ENCODE assay signal across 31 mouse cellular contexts in the genomic region with DNA sequence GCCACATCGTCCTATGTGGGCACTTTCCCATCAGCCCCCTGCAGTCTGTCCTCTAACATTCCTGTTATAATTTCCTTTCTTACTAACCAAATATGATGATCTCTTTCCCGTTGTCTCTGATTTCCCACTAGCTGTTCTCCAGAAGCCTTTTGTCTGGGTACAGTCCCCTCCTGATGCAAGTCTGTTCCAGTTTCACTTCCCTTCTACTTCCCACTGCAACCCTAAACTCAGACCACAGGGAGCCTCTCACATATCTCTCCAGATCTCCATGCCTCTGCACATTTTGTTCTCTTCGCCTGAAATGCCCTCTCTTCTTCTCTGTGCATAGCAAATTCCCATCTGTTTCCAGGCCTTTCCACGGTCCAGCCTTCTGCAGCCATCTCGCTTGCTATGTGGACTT. TPM values are rescaled to one million over a fixed set of nuclear protein-coding genes. Genes with fewer than 3 reads are reported as not detected.
DNase-seq lines count a peak whose midpoint lies in the region; ATAC-seq lines count a peak whose summit lies in the region.
"Had no signal": no experiment of that assay in that cellular context is flagged by ENCODE, and none has a peak within 500 bp of the region (broad histone marks: within the 10 kb centered on the region; RNA-seq: fewer than 3 reads in every experiment).

No protein-coding gene starts in this region.

- peaks cover 4% of the 10 kb centered on the region; the same call in 1 of the 2 replicates for H3K4me1 ChIP-seq in heart, embryonic 11.5 days (ENCODE audit: control insufficient read depth, insufficient read depth, low read length)
- H3K4me1 ChIP-seq: liver, embryonic 15.5 days had no signal

- H3K27me3 ChIP-seq in heart, embryonic 11.5 days (ENCODE audit: control insufficient read depth, insufficient read depth, low read length) = no peaks in the 10 kb centered on the region
- H3K27me3 ChIP-seq: embryonic facial prominence, embryonic 13.5 days; forebrain, embryonic 15.5 days; liver, embryonic 15.5 days; lung, embryonic 15.5 days had no signal

- no peak overlapping the region for H3K4me2 ChIP-seq in heart, embryonic 11.5 days
- H3K4me2 ChIP-seq: embryonic facial prominence, embryonic 13.5 days; forebrain, embryonic 15.5 days; hindbrain, embryonic 13.5 days; liver, embryonic 15.5 days; lung, embryonic 15.5 days had no signal

- no peaks in the 10 kb centered on the region for H3K9me3 ChIP-seq in heart, embryonic 11.5 days (replicated peaks; ENCODE audit: control insufficient read depth, low read length)
- H3K9me3 ChIP-seq: embryonic facial prominence, embryonic 13.5 days; forebrain, embryonic 10.5 days; forebrain, embryonic 15.5 days; heart, embryonic 10.5 days; hindbrain, embryonic 13.5 days; liver, embryonic 15.5 days; lung, embryonic 15.5 days had no signal

- H3K36me3 ChIP-seq in heart, embryonic 11.5 days (ENCODE audit: control insufficient read depth, insufficient read depth, low read length) = no peaks in the 10 kb centered on the region
- H3K36me3 ChIP-seq: embryonic facial prominence, embryonic 13.5 days; forebrain, embryonic 10.5 days; forebrain, embryonic 15.5 days; heart, embryonic 10.5 days; hindbrain, embryonic 13.5 days; liver, embryonic 15.5 days; lung, embryonic 15.5 days had no signal

- intact Hi-C loops in gastrocnemius, postnatal 36 days (cut with DNase I) = no loop called here

- no peak overlapping the region for H3K4me3 ChIP-seq in heart, embryonic 11.5 days (ENCODE audit: low read depth, low read length)
- H3K4me3 ChIP-seq: embryonic facial prominence, embryonic 13.5 days; forebrain, embryonic 10.5 days; forebrain, embryonic 15.5 days; heart, embryonic 10.5 days; hindbrain, embryonic 13.5 days; liver, embryonic 15.5 days; lung, embryonic 15.5 days had no signal

- no peak overlapping the region for H3K9ac ChIP-seq in heart, embryonic 11.5 days (ENCODE audit: low read depth, low read length)
- H3K9ac ChIP-seq: embryonic facial prominence, embryonic 13.5 days; forebrain, embryonic 15.5 days; hindbrain, embryonic 13.5 days; liver, embryonic 15.5 days; lung, embryonic 15.5 days had no signal

- no peak overlapping the region for H3K27ac ChIP-seq in heart, embryonic 11.5 days (ENCODE audit: low read depth, low read length)
- H3K27ac ChIP-seq: embryonic facial prominence, embryonic 13.5 days; forebrain, embryonic 10.5 days; forebrain, embryonic 15.5 days; heart, embryonic 10.5 days; hindbrain, embryonic 13.5 days; liver, embryonic 15.5 days; lung, embryonic 15.5 days; stomach, postnatal 0 days had no signal

- ATAC-seq in heart, embryonic 11.5 days (replicated peaks; ENCODE audit: insufficient number of reproducible peaks, low FRiP score, low TSS enrichment) = no peak
- peak; percentile 96 for ATAC-seq in megakaryocyte progenitor cell, adult 5-6 weeks (replicated peaks; ENCODE audit: poor library complexity)
- ATAC-seq: activated CD4-positive, CD25-positive, alpha-beta regulatory T cell, adult 4 months; forebrain, embryonic 15.5 days; intestine, postnatal 0 days had no signal

- DNase-seq in heart, adult 11 months = peak; percentile 95
- peak; percentile 43 for DNase-seq in A20 (ENCODE audit: low read depth, low spot score)
- peak; percentile 16 for DNase-seq in brain, adult 2 months (ENCODE audit: low read depth, low spot score)
- no peak for DNase-seq in kidney, adult 9 months
- no peak for DNase-seq in gastrocnemius, postnatal 36 days
- DNase-seq: adrenal gland, adult 2 months; B cell, adult 2 months; cerebellum, adult 11-12 months; cerebellum, adult 9-11 months; gastrocnemius, postnatal 14 days; heart, postnatal 36 days; kidney, postnatal 14 days; layer of hippocampus, adult 9-11 months; liver; lung, postnatal 4 days; midbrain, embryonic 14.5 days; right cerebral cortex, postnatal 25 days; spleen, adult 18-20 months; thymus, postnatal 4 days had no signal

- WGBS in heart, embryonic 11.5 days (ENCODE audit: insufficient replicate concordance) = 79% methylated on average over 5 of the region's 5 CpGs

RNA-seq across cellular contexts. Expression of gene Ptpn13, which starts 35.6 kb away (rescaled TPM):
- 10.8 and 12.3 TPM in 2 replicates for polyA plus RNA-seq in heart, embryonic 11.5 days (2014; fragmentation: Nextera tagmentation; extraction: Ambion mirVana)
- total RNA-seq in megakaryocyte progenitor cell, adult 5-6 weeks (2015) = 0.30 and 0.37 TPM in 2 replicates
- total RNA-seq in megakaryocyte progenitor cell, adult 5-6 weeks (2017) = 0.58 and 1.5 TPM in 2 replicates
- total RNA-seq in gastrocnemius, postnatal 36 days (2021) = 1 to 10 TPM; 2.3 to 2.4 TPM

Comparison
In these comparisons a context has a peak if more than half of its experiments do, and no peak if none do; other contexts are left out.
1. DNase-seq: peak in heart, adult 11 months (single experiment), A20 (single experiment) and brain, adult 2 months (single experiment); none in kidney, adult 9 months (single experiment) and gastrocnemius, postnatal 36 days (0 of 2).